Mouse (Mus musculus) monocyte, adult 2 months (primary cell): ENCODE measurements around the gene Slc38a7.
A peak's percentile ranks its signal among the peaks of the same experiment; 100 is the strongest.
"Not testable (repeated sequence)": the region's sequence is repeated elsewhere in the genome, so short reads cannot be mapped to it uniquely, and the experiment has no call there.

Experiments used
- DNase-seq, 2 experiments: peaks; one replicate each; pipeline ENCODE4 v3.0.0; 2022; ENCODE audit warnings: low spot score in 2 of 2, low read depth in 1 of 2

Gene Slc38a7

GRCm38 (mm10) chr8:95853102-95853843, at the start of gene Slc38a7:
Gene Slc38a7, minus strand, starts transcription at chr8:95853539.
- DNase-seq, result peak; percentile 19 to 55

- DNase-seq, result no peak
These were observed 48.5 kb upstream of the Slc38a7 start for GRCm38 (mm10) chr8:95901864-95902263.

- no peak for DNase-seq
These were observed 40.4 kb upstream of the Slc38a7 start for GRCm38 (mm10) chr8:95893701-95894100.

GRCm38 (mm10) chr8:95888285-95889136, 35.2 kb upstream of the Slc38a7 start, which contains the start of gene Got2:
Gene Got2, minus strand, starts transcription at chr8:95888547.
- DNase-seq, result peak; percentile 69 to 81

GRCm38 (mm10) chr8:95887578-95888284, 34.4 kb upstream of the Slc38a7 start:
- DNase-seq, result peak in 1 of 2 experiments; percentile 2

- peak; percentile 10 to 14 for DNase-seq
These were observed 33.6 kb upstream of the Slc38a7 start for GRCm38 (mm10) chr8:95886647-95887577.

- no peak for DNase-seq
These were observed 32.6 kb upstream of the Slc38a7 start for GRCm38 (mm10) chr8:95885966-95886365.

GRCm38 (mm10) chr8:95885271-95885841, 32.0 kb upstream of the Slc38a7 start:
- no peak for DNase-seq

GRCm38 (mm10) chr8:95884491-95884890, 31.2 kb upstream of the Slc38a7 start:
- DNase-seq, result no peak

GRCm38 (mm10) chr8:95882191-95882590, 28.9 kb upstream of the Slc38a7 start:
- no peak for DNase-seq

GRCm38 (mm10) chr8:95881576-95881975, 28.2 kb upstream of the Slc38a7 start:
- DNase-seq, result no peak

GRCm38 (mm10) chr8:95879823-95880222, 26.5 kb upstream of the Slc38a7 start:
- no peak for DNase-seq

- no peak for DNase-seq
These were observed 25.0 kb upstream of the Slc38a7 start for GRCm38 (mm10) chr8:95878176-95878962.

- DNase-seq, result no peak
These were observed 21.9 kb upstream of the Slc38a7 start for GRCm38 (mm10) chr8:95875270-95875669.

GRCm38 (mm10) chr8:95871690-95872089, 18.4 kb upstream of the Slc38a7 start:
- DNase-seq, result no peak

GRCm38 (mm10) chr8:95864851-95865250, 11.5 kb upstream of the Slc38a7 start:
- DNase-seq, result not testable (repeated sequence)

- DNase-seq, result not testable (repeated sequence)
These were observed 10.6 kb upstream of the Slc38a7 start for GRCm38 (mm10) chr8:95863761-95864440.

GRCm38 (mm10) chr8:95854174-95854573, 835 bp upstream of the Slc38a7 start:
- DNase-seq, result no peak

- DNase-seq, result peak; percentile 38
These were observed 1.0 kb downstream of the Slc38a7 start for GRCm38 (mm10) chr8:95852290-95852689.
